Mouse (Mus musculus): ENCODE data around the gene Rhobtb3. TPM values are rescaled to one million over a fixed set of nuclear protein-coding genes. Genes with fewer than 3 reads are reported as not detected.

Gene Rhobtb3
- polyA plus RNA-seq (2012): 0.03 and 0.04 TPM in 2 replicates

DNA sequence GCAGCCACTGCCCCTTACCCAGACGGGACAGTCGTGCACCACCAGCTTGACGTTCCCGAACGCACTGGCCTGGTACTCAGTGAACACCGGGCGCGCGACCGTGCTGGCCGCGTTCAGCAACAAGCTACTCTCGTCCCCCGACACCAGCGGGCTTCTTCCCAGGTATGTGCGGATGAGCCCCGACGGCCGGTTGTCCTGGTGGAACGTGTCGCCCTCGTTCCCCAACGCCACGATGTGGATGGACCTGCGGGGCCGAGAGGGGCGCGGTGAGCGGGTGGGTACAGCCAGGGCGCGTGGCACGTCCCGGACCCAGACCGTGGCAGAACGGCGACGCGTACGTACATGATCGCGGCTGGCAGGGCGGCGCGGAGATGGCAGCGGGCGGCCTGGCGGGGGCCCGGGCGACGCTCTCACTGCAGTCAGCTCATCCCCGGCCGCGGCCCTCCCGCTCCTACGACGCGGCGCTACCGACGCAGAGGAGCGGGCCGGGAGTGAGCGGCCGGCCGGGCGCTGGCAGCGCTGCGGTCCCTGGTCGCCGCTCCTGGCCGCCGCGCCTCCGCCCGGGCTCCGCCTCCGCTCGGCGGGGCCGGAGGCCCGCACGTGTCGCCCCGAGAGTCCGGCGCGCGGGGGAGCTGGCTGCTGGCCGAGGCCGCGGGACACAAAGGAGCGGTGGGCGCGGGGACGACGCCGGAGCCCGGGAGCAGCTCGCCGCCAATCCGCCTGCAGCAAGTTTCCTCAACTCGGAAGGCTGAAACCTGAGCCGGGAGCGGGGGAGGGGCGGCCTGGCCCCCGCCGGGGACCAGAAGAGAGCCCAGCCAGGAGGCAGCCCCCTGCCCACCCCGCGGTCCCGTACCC, at the start of gene Rhobtb3:
Gene Rhobtb3 (minus strand): TSS at position 737 of the 855 bp plus-strand sequence.
- TF ChIP-seq GATA1 (IDR thresholded peaks at IDR 0.05; ENCODE audit: low read length) (no peak), TAL1 (IDR thresholded peaks at IDR 0.05; ENCODE audit: low read length) (no peak)
- peak within 1 kb of the TSS; percentile 93 for H3K4me3 ChIP-seq (replicated peaks)
- H3K4me1 ChIP-seq (ENCODE audit: control insufficient read depth): peaks cover 41% of the 10 kb centered on the region
- H3K36me3 ChIP-seq (ENCODE audit: control insufficient read depth): peaks cover 2% of the 10 kb centered on the region; the same call in 1 of the 2 replicates
- peaks cover 12% of the 10 kb centered on the region for H3K27me3 ChIP-seq (ENCODE audit: control insufficient read depth)
- no peaks in the 10 kb centered on the region for H3K9me3 ChIP-seq (ENCODE audit: control insufficient read depth, low read length)

DNA sequence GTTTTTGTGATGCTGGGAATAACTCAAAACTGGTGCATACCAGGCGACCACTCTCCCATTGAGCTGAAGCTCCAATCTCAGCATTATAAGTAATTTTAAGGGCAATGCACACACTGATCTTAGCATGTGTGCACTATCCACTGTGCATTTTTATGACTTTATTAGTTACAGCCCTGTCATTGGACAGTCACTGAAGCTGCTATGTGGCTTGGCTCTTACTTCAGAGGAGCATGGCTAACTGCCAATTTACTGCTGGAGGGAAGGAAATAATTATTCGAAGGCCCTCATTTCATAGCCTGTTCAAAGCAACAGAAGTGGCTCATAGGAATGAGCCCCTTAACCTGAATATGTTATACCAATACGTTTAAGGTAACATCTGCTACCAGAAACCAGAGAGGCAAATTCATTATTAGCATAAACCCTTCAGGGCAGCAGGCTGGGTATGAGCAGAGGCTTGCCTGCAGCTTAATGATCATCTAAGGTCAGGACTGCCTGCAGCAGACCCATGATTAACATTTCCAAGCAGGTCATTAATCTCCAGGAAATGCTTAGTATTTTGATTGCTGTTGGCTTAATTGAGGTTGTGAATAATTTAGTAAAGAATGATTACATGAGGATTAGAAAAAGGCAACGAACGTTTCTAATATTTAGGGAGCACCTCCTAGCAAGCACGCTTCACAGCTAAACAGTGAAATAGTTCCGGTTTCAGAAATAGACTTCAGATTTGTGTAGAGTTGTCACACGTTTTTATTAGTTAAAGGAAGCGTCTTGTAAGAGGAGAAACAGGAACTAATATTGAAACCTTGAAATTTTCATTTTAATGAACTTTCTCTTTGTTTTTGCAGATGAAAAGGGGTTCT, 48.7 kb upstream of the Rhobtb3 start:
- Histone ChIP-seq H3K4me1 (ENCODE audit: control insufficient read depth) (peaks cover 2% of the 10 kb centered on the region; the same call in 1 of the 2 replicates), H3K27me3 (ENCODE audit: control insufficient read depth) (no peaks in the 10 kb centered on the region), H3K9me3 (ENCODE audit: control insufficient read depth, low read length) (no peaks in the 10 kb centered on the region; the same call in 1 of the 2 replicates), H3K36me3 (ENCODE audit: control insufficient read depth) (peaks cover 12% of the 10 kb centered on the region), H3K4me3 (replicated peaks) (no peak overlapping the region)
- TF ChIP-seq TAL1 (IDR thresholded peaks at IDR 0.05; ENCODE audit: low read length) (no peak), GATA1 (IDR thresholded peaks at IDR 0.05; ENCODE audit: low read length) (no peak)

DNA sequence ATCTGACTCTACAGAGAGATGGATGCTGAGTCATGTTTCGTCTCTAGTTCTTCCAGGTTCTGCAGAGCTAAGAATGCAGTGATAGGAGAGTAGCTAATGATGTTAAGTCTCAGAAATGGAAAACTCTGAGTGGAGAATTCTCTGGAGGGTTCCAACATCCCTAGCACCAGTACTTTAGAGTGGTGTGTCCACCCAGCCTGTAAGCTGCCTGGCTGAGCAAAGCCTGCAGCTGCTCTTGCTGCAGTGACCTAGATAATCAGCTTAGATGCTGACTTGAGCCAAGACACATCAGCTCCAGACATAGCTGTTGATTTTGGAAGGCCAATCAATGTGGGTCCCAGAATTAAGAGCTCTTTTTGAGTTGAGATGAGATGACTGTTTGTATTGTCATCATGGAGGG, 44.4 kb upstream of the Rhobtb3 start:
- H3K4me3 ChIP-seq (replicated peaks): no peak overlapping the region
- no peaks in the 10 kb centered on the region for H3K9me3 ChIP-seq (ENCODE audit: control insufficient read depth, low read length)
- H3K4me1 ChIP-seq (ENCODE audit: control insufficient read depth): no peaks in the 10 kb centered on the region; the same call in 1 of the 2 replicates
- no peaks in the 10 kb centered on the region for H3K27me3 ChIP-seq (ENCODE audit: control insufficient read depth)
- no peak for TF ChIP-seq TAL1 (IDR thresholded peaks at IDR 0.05; ENCODE audit: low read length)
- no peak for TF ChIP-seq GATA1 (IDR thresholded peaks at IDR 0.05; ENCODE audit: low read length)
- no peaks in the 10 kb centered on the region for H3K36me3 ChIP-seq (ENCODE audit: control insufficient read depth)

DNA sequence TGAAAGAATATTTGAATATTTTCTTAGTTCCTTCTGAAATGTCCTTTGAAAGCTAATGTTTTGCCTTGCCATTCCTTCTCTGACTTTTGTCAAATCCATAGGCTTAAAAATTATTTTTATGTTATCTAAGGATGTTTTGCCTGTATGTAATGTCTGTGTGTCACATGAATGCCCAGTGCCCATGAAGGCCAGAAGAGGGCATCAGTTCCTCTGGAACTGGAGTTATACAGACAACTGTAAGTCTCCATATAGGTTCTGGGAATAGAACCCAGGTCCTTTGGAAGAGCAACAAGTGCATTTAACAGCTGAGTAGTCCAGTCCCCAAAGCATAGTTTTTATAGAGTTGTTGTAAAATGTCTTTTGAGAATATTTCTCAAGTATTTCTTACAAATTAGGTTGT, 38.2 kb upstream of the Rhobtb3 start:
- Histone ChIP-seq H3K36me3 (ENCODE audit: control insufficient read depth) (no peaks in the 10 kb centered on the region), H3K4me3 (replicated peaks) (no peak overlapping the region), H3K27me3 (ENCODE audit: control insufficient read depth) (no peaks in the 10 kb centered on the region), H3K4me1 (ENCODE audit: control insufficient read depth) (no peaks in the 10 kb centered on the region), H3K9me3 (ENCODE audit: control insufficient read depth, low read length) (no peaks in the 10 kb centered on the region)
- no peak for TF ChIP-seq TAL1 (IDR thresholded peaks at IDR 0.05; ENCODE audit: low read length)
- TF ChIP-seq GATA1 (IDR thresholded peaks at IDR 0.05; ENCODE audit: low read length): no peak

DNA sequence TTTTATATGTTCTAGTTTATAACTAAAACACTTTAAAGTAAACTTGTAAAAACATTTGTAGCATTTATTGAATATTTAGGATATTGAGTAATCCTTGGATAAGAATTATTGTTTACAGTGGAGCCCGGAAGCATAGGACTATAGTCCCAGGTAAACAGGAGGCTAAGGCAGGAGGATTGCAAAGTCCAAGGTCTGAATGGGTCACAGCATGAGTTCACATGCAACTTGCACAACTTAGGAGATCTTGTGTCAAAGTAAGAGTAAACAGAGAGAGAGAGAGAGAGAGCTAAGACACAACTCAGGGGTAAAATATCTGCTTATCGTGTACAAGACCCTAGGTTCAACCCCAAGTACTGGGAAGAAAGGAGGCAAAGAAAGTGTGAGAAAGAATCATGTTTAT, 32.9 kb upstream of the Rhobtb3 start:
- no peaks in the 10 kb centered on the region; the same call in 1 of the 2 replicates for H3K4me1 ChIP-seq (ENCODE audit: control insufficient read depth)
- H3K36me3 ChIP-seq (ENCODE audit: control insufficient read depth): no peaks in the 10 kb centered on the region
- H3K27me3 ChIP-seq (ENCODE audit: control insufficient read depth): no peaks in the 10 kb centered on the region
- TF ChIP-seq TAL1 (IDR thresholded peaks at IDR 0.05; ENCODE audit: low read length) (no peak), GATA1 (IDR thresholded peaks at IDR 0.05; ENCODE audit: low read length) (no peak)
- no peaks in the 10 kb centered on the region for H3K9me3 ChIP-seq (ENCODE audit: control insufficient read depth, low read length)
- no peak overlapping the region for H3K4me3 ChIP-seq (replicated peaks)

DNA sequence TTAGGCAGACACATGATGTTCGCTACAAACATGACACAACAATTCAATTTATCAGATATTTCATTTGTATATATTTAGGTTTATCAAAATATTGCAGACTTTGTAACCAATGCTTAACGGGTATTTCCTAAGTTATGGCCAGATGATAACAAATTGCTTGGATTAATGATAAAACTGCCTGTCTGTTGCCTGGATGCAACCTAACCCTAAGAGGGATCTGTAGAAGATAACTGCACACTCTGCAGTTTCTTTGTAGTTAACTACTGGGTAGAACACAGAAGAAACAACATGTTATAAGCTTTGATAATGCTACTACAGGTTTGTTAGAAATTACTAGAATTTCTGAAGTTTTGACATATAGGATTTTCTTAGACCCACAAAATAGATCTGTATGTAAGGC, 32.5 kb upstream of the Rhobtb3 start:
- TF ChIP-seq GATA1 (IDR thresholded peaks at IDR 0.05; ENCODE audit: low read length): no peak
- TF ChIP-seq TAL1 (IDR thresholded peaks at IDR 0.05; ENCODE audit: low read length): no peak
- Histone ChIP-seq H3K4me3 (replicated peaks) (no peak overlapping the region), H3K9me3 (ENCODE audit: control insufficient read depth, low read length) (no peaks in the 10 kb centered on the region), H3K4me1 (ENCODE audit: control insufficient read depth) (no peaks in the 10 kb centered on the region; the same call in 1 of the 2 replicates), H3K36me3 (ENCODE audit: control insufficient read depth) (no peaks in the 10 kb centered on the region), H3K27me3 (ENCODE audit: control insufficient read depth) (no peaks in the 10 kb centered on the region)

DNA sequence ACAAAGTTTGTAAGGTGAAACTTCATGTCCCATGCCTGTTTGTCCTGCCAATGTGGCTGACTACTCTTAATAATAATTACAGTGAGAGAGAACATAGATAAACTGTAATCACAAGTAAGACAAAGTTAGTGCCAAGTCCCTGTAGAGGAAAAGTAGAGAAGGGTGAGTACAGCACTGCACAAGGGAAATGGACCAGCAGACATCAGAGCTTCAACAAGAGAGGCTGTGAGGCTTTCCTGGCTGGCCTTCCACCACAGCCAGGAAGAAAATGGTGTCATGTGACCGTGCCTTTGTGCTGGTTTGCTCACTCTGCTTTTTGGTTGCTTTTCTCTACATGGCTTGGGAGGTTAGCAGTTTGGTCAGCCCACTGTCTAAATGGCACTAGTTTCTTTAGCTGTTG, 31.9 kb upstream of the Rhobtb3 start:
- Histone ChIP-seq H3K36me3 (ENCODE audit: control insufficient read depth) (no peaks in the 10 kb centered on the region), H3K4me3 (replicated peaks) (no peak overlapping the region), H3K4me1 (ENCODE audit: control insufficient read depth) (no peaks in the 10 kb centered on the region; the same call in 1 of the 2 replicates), H3K27me3 (ENCODE audit: control insufficient read depth) (no peaks in the 10 kb centered on the region), H3K9me3 (ENCODE audit: control insufficient read depth, low read length) (no peaks in the 10 kb centered on the region)
- TF ChIP-seq GATA1 (IDR thresholded peaks at IDR 0.05; ENCODE audit: low read length) (no peak), TAL1 (IDR thresholded peaks at IDR 0.05; ENCODE audit: low read length) (no peak)

DNA sequence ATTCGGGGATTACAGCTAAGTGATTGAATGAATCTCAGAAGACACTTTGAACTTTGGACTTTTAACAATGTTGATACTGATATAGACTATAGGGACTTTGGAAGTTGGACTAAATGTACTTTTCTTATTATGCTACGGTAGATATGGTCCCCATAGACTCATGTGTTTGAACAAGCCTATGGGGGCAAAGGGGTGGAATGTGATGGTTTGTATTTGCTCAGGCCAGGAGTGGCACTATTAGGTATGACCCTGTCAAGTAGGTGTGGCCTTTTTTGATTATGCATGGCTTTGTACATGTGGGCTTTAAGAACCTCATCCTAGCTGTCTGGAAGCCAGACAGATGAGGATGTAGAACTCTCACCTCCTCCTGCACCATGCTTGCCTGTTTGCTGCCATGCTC, 30.8 kb upstream of the Rhobtb3 start:
- Histone ChIP-seq H3K4me3 (replicated peaks) (no peak overlapping the region), H3K4me1 (ENCODE audit: control insufficient read depth) (no peaks in the 10 kb centered on the region; the same call in 1 of the 2 replicates), H3K36me3 (ENCODE audit: control insufficient read depth) (no peaks in the 10 kb centered on the region), H3K27me3 (ENCODE audit: control insufficient read depth) (no peaks in the 10 kb centered on the region), H3K9me3 (ENCODE audit: control insufficient read depth, low read length) (no peaks in the 10 kb centered on the region)
- TF ChIP-seq GATA1 (IDR thresholded peaks at IDR 0.05; ENCODE audit: low read length): no peak
- no peak for TF ChIP-seq TAL1 (IDR thresholded peaks at IDR 0.05; ENCODE audit: low read length)

DNA sequence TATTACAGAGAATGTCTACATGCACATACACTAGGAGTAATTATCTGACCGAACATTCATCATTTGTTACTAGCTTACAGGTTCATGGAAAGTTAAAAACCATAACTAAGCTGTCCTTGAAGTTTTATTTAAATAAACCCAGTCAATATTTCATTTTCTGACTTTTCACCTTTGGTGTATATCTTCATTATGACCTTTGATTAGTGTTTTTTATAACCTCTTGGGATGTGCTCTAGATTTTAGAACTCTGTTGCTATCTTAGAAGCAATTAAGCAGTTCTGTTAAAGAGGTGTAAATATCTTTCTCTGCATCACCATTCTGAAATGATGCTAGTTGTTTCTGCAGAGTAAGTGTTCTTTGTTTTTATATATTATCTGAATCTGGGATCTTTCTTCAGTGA, 23.1 kb upstream of the Rhobtb3 start, which contains the start of gene Spata9:
Gene Spata9 (plus strand): TSS at position 301 of the 400 bp plus-strand sequence.
- H3K4me3 ChIP-seq (replicated peaks): no peak within 1 kb of the TSS
- H3K9me3 ChIP-seq (ENCODE audit: control insufficient read depth, low read length): peaks cover 2% of the 10 kb centered on the region; the same call in 1 of the 2 replicates
- no peaks in the 10 kb centered on the region for H3K36me3 ChIP-seq (ENCODE audit: control insufficient read depth)
- no peaks in the 10 kb centered on the region for H3K4me1 ChIP-seq (ENCODE audit: control insufficient read depth)
- TF ChIP-seq TAL1 (IDR thresholded peaks at IDR 0.05; ENCODE audit: low read length) (no peak), GATA1 (IDR thresholded peaks at IDR 0.05; ENCODE audit: low read length) (no peak)
- H3K27me3 ChIP-seq (ENCODE audit: control insufficient read depth): no peaks in the 10 kb centered on the region

Measured in erythroblast, embryonic 14.5 days (primary cell).